Comparison of ENCODE assay signal across 8 mouse cellular contexts in the genomic region with DNA sequence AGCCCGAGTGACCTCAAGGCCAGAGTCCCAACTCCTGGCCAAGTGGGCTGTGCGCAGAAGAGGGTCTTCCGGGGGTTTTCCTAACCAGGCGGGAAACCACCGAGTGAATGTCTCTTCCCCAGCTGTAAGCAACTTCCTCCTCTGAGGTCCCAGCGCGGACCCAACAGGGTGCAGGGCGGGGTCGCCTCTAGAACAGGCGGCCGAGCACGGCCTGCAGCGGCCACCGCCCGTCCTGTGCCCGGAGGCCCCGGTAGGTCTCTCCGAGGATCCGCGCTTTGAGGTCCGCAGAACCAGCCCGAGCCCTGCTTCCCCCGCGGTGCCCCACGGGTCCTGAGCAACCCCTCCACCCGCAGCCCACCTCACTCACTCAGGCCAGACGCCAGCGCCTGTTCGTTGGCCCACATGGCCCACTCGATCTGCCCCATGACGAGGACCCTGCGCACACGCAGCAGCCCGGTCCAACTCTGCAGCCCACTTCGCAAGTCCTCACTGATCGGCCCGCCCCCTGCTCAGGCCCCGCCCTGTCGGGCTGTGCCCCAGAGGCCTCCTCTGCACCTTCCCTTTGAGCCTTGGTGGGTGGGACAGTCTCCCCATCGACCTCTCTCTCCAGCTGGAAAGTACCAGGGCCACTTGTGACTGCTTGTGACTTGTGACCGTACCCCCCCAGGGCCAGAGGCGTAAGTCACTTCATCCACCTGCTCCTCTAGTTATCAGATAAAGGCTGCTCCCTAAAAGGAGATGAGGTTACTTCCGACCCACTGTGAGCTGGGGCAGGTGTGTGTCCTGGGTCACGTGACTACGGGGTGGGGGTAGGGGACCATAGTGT. TPM values are rescaled to one million over a fixed set of nuclear protein-coding genes. Genes with fewer than 3 reads are reported as not detected.
DNase-seq lines count a peak whose midpoint lies in the region; ATAC-seq and TF ChIP-seq lines count a peak whose summit lies in the region.

A gene (minus strand): TSS at position 488 of the 826 bp plus-strand sequence.

- peak; percentile 72 for ATAC-seq in forebrain, postnatal 0 days
- ATAC-seq in hindbrain, embryonic 12.5 days (ENCODE audit: low FRiP score), result peak; percentile 69
- ATAC-seq in limb, embryonic 14.5 days (ENCODE audit: low FRiP score, low read depth), result peak; percentile 81
- peak; percentile 65 for ATAC-seq in midbrain, embryonic 15.5 days (replicated peaks)
- ATAC-seq in stomach, embryonic 15.5 days (ENCODE audit: insufficient read depth, low FRiP score, low read depth), result peak; percentile 82

- WGBS in forebrain, postnatal 0 days, result 7% methylated on average over 45 of the region's 45 CpGs
- WGBS in hindbrain, embryonic 12.5 days, result 6% methylated on average over 42 of the region's 45 CpGs
- WGBS in limb, embryonic 14.5 days, result 4% methylated on average over 35 of the region's 45 CpGs
- 6% methylated on average over 45 of the region's 45 CpGs for WGBS in midbrain, embryonic 15.5 days
- 4% methylated on average over 45 of the region's 45 CpGs for WGBS in stomach, embryonic 15.5 days

- peak; percentile 68 for TF ChIP-seq POLR2A in ES-Bruce4 (IDR thresholded peaks at IDR 0.05; ENCODE audit: insufficient read depth, low read length)
- peak; percentile 51; the same call in 1 of the 2 replicates for TF ChIP-seq POLR2A in limb, embryonic 14.5 days (IDR thresholded peaks at IDR 0.05; ENCODE audit: borderline replicate concordance, extremely low read depth, insufficient read depth, insufficient read length)

- peak within 1 kb of the TSS; percentile 75 for H3K4me3 ChIP-seq in ES-Bruce4 (ENCODE audit: low read depth, low read length)
- H3K4me3 ChIP-seq in forebrain, postnatal 0 days (ENCODE audit: low read depth, low read length), result peak within 1 kb of the TSS; percentile 21
- peak within 1 kb of the TSS; percentile 39 for H3K4me3 ChIP-seq in hindbrain, embryonic 12.5 days
- peak within 1 kb of the TSS; percentile 57 for H3K4me3 ChIP-seq in limb, embryonic 14.5 days (replicated peaks; ENCODE audit: low read length)
- peak within 1 kb of the TSS; percentile 25 for H3K4me3 ChIP-seq in midbrain, embryonic 15.5 days
- peak within 1 kb of the TSS; percentile 66 for H3K4me3 ChIP-seq in stomach, embryonic 15.5 days (replicated peaks)

- peak within 1 kb of the TSS; percentile 10; the same call in 1 of the 2 replicates for H3K27ac ChIP-seq in ES-Bruce4 (ENCODE audit: insufficient read depth, low read length)
- no peak within 1 kb of the TSS for H3K27ac ChIP-seq in forebrain, postnatal 0 days (ENCODE audit: low read depth, low read length)
- no peak within 1 kb of the TSS; the same call in 1 of the 2 replicates for H3K27ac ChIP-seq in hindbrain, embryonic 12.5 days
- H3K27ac ChIP-seq in limb, embryonic 14.5 days (replicated peaks; ENCODE audit: low read depth, low read length), result peak within 1 kb of the TSS; percentile 38; the same call in 1 of the 2 replicates
- H3K27ac ChIP-seq in midbrain, embryonic 15.5 days, result no peak within 1 kb of the TSS
- peak within 1 kb of the TSS; percentile 87 for H3K27ac ChIP-seq in stomach, embryonic 15.5 days

- peak; percentile 76; the same call in 1 of the 2 replicates for TF ChIP-seq EP300 in ES-Bruce4 (IDR thresholded peaks at IDR 0.05; ENCODE audit: insufficient read depth, low read depth, low read length)

- H3K4me1 ChIP-seq in ES-Bruce4 (ENCODE audit: control insufficient read depth, insufficient read depth, low read length), result no peaks in the 10 kb centered on the region
- 0 out of 2 replicates have a peak, but pooled peaks cover 4% of the 10 kb centered on the region for H3K4me1 ChIP-seq in forebrain, postnatal 0 days (ENCODE audit: insufficient read depth)
- peaks cover 15% of the 10 kb centered on the region for H3K4me1 ChIP-seq in hindbrain, embryonic 12.5 days
- H3K4me1 ChIP-seq in limb, embryonic 14.5 days (ENCODE audit: control insufficient read depth, insufficient read depth, low read length), result peaks cover 14% of the 10 kb centered on the region
- peaks cover 13% of the 10 kb centered on the region for H3K4me1 ChIP-seq in midbrain, embryonic 15.5 days
- peaks cover 21% of the 10 kb centered on the region for H3K4me1 ChIP-seq in stomach, embryonic 15.5 days

- peak; percentile 77 to 87 for DNase-seq in adrenal gland, postnatal 36 days
- peak; percentile 17 for DNase-seq in forebrain, postnatal 0 days
- peak; percentile 47 for DNase-seq in limb, embryonic 14.5 days (ENCODE audit: low spot score)
- DNase-seq in right cerebral cortex, postnatal 25 days, result no peak

- H3K36me3 ChIP-seq in ES-Bruce4 (ENCODE audit: control insufficient read depth, insufficient read depth, low read length, poor library complexity, severe bottlenecking), result peaks cover 14% of the 10 kb centered on the region
- H3K36me3 ChIP-seq in forebrain, postnatal 0 days (ENCODE audit: insufficient read depth), result peaks cover 30% of the 10 kb centered on the region
- H3K36me3 ChIP-seq in hindbrain, embryonic 12.5 days, result peaks cover 40% of the 10 kb centered on the region
- peaks cover 27% of the 10 kb centered on the region for H3K36me3 ChIP-seq in limb, embryonic 14.5 days (ENCODE audit: control insufficient read depth, insufficient read depth, low read length)
- peaks cover 21% of the 10 kb centered on the region for H3K36me3 ChIP-seq in midbrain, embryonic 15.5 days (replicated peaks)
- peaks cover 12% of the 10 kb centered on the region; the same call in 1 of the 2 replicates for H3K36me3 ChIP-seq in stomach, embryonic 15.5 days

- no peaks in the 10 kb centered on the region for H3K9me3 ChIP-seq in ES-Bruce4 (replicated peaks; ENCODE audit: control insufficient read depth, insufficient read depth, low read length, poor library complexity, severe bottlenecking)
- H3K9me3 ChIP-seq in forebrain, postnatal 0 days (ENCODE audit: low read length), result no peaks in the 10 kb centered on the region
- 0 out of 2 replicates have a peak, but pooled peaks cover 4% of the 10 kb centered on the region for H3K9me3 ChIP-seq in hindbrain, embryonic 12.5 days (replicated peaks)
- no peaks in the 10 kb centered on the region for H3K9me3 ChIP-seq in limb, embryonic 14.5 days (ENCODE audit: control insufficient read depth, low read length)
- no peaks in the 10 kb centered on the region for H3K9me3 ChIP-seq in midbrain, embryonic 15.5 days
- H3K9me3 ChIP-seq in stomach, embryonic 15.5 days, result no peaks in the 10 kb centered on the region

- no peaks in the 10 kb centered on the region for H3K27me3 ChIP-seq in ES-Bruce4 (ENCODE audit: control insufficient read depth, insufficient read depth, low read length, poor library complexity, severe bottlenecking)
- H3K27me3 ChIP-seq in forebrain, postnatal 0 days (ENCODE audit: insufficient read depth, low read length), result no peaks in the 10 kb centered on the region
- no peaks in the 10 kb centered on the region for H3K27me3 ChIP-seq in hindbrain, embryonic 12.5 days
- no peaks in the 10 kb centered on the region for H3K27me3 ChIP-seq in limb, embryonic 14.5 days (ENCODE audit: control insufficient read depth, insufficient read depth, low read length)
- H3K27me3 ChIP-seq in midbrain, embryonic 15.5 days (replicated peaks), result no peaks in the 10 kb centered on the region
- no peaks in the 10 kb centered on the region for H3K27me3 ChIP-seq in stomach, embryonic 15.5 days (replicated peaks)

- peak within 1 kb of the TSS; percentile 71 for H3K9ac ChIP-seq in ES-Bruce4 (ENCODE audit: low read depth, poor library complexity, severe bottlenecking)
- H3K9ac ChIP-seq in forebrain, postnatal 0 days, result peak within 1 kb of the TSS; percentile 33; the same call in 1 of the 2 replicates
- H3K9ac ChIP-seq in hindbrain, embryonic 12.5 days, result peak within 1 kb of the TSS; percentile 50
- peak within 1 kb of the TSS; percentile 79 for H3K9ac ChIP-seq in limb, embryonic 14.5 days (ENCODE audit: low read depth, low read length, severe bottlenecking)
- peak within 1 kb of the TSS; percentile 23; the same call in 1 of the 2 replicates for H3K9ac ChIP-seq in midbrain, embryonic 15.5 days
- peak within 1 kb of the TSS; percentile 73 for H3K9ac ChIP-seq in stomach, embryonic 15.5 days

- peak within 1 kb of the TSS; percentile 47 for H3K4me2 ChIP-seq in forebrain, postnatal 0 days (ENCODE audit: low read depth)
- peak within 1 kb of the TSS; percentile 74 for H3K4me2 ChIP-seq in hindbrain, embryonic 12.5 days (replicated peaks)
- H3K4me2 ChIP-seq in limb, embryonic 14.5 days (replicated peaks; ENCODE audit: low read depth, low read length, severe bottlenecking), result peak within 1 kb of the TSS; percentile 94
- peak within 1 kb of the TSS; percentile 50 for H3K4me2 ChIP-seq in midbrain, embryonic 15.5 days
- H3K4me2 ChIP-seq in stomach, embryonic 15.5 days, result peak within 1 kb of the TSS; percentile 91

- TF ChIP-seq CTCF in ES-Bruce4 (IDR thresholded peaks at IDR 0.05; ENCODE audit: low read depth, low read length), result no peak
- no peak for TF ChIP-seq CTCF in forebrain, postnatal 0 days (IDR thresholded peaks at IDR 0.05; ENCODE audit: low read depth)

RNA-seq across cellular contexts. Expression of the gene that starts here (rescaled TPM):
- polyA plus RNA-seq in ES-Bruce4 (2011; ENCODE audit: insufficient read depth, insufficient read length, low read depth, missing spikeins), result 76.1 and 89.4 TPM in 2 replicates
- 10 to 100 TPM; 25.6 to 36.8 TPM for total RNA-seq in adrenal gland, postnatal 36 days (2021)
- 14.2 and 17.9 TPM in 2 replicates for total RNA-seq in forebrain, postnatal 0 days (2014; rRNA removed)
- polyA plus RNA-seq in forebrain, postnatal 0 days (2015; fragmentation: Nextera tagmentation; extraction: Ambion mirVana), result 37.9 and 40.6 TPM in 2 replicates
- polyA plus RNA-seq in hindbrain, embryonic 12.5 days (2016; fragmentation: Nextera tagmentation; extraction: Ambion mirVana), result 60.4 and 62.1 TPM in 2 replicates
- polyA plus RNA-seq in limb, embryonic 14.5 days (2012; rRNA removed), result 108 and 131 TPM in 2 replicates
- polyA plus RNA-seq in limb, embryonic 14.5 days (2014; fragmentation: Nextera tagmentation; extraction: Ambion mirVana), result 183 and 188 TPM in 2 replicates
- 33.6 and 35.1 TPM in 2 replicates for polyA plus RNA-seq in midbrain, embryonic 15.5 days (2015; fragmentation: Nextera tagmentation; extraction: Ambion mirVana)
- polyA plus RNA-seq in stomach, embryonic 15.5 days (2015; fragmentation: Nextera tagmentation; extraction: Ambion mirVana), result 238 and 267 TPM in 2 replicates

Comparison
In these comparisons a context has a peak if more than half of its experiments do, and no peak if none do; other contexts are left out.
1. H3K27ac ChIP-seq: peak in ES-Bruce4 (single experiment), limb, embryonic 14.5 days (single experiment) and stomach, embryonic 15.5 days (single experiment); none in forebrain, postnatal 0 days (single experiment), hindbrain, embryonic 12.5 days (single experiment) and midbrain, embryonic 15.5 days (single experiment).
2. H3K4me3 ChIP-seq: peak in every context shown above with its lines; median percentile 75 in ES-Bruce4; 66 in stomach, embryonic 15.5 days; 57 in limb, embryonic 14.5 days; 39 in hindbrain, embryonic 12.5 days; 25 in midbrain, embryonic 15.5 days; 21 in forebrain, postnatal 0 days.
3. H3K9ac ChIP-seq: peak in every context shown above with its lines; median percentile 79 in limb, embryonic 14.5 days; 73 in stomach, embryonic 15.5 days; 71 in ES-Bruce4; 50 in hindbrain, embryonic 12.5 days; 33 in forebrain, postnatal 0 days; 23 in midbrain, embryonic 15.5 days.
4. Peak in every context shown above with its lines, with median percentiles within 50 percentile points of each other: ATAC-seq and H3K4me2 ChIP-seq.